Mouse (Mus musculus) fat pad, adult 2 months (tissue): ENCODE measurements at regions not wholly inside any gene's neighbourhood (a gene's known extent, or its start where the extent isn't known, plus 50 kb on each side); places are given as distances from the start of the nearest gene placed in this dataset.

ENCODE experiments used
- DNase-seq: peaks from one replicate; pipeline ENCODE4 v3.0.0-alpha.2; 2011; ENCODE audit warnings: low read depth, low spot score; ENCODE audit errors: extremely low read depth

DNA sequence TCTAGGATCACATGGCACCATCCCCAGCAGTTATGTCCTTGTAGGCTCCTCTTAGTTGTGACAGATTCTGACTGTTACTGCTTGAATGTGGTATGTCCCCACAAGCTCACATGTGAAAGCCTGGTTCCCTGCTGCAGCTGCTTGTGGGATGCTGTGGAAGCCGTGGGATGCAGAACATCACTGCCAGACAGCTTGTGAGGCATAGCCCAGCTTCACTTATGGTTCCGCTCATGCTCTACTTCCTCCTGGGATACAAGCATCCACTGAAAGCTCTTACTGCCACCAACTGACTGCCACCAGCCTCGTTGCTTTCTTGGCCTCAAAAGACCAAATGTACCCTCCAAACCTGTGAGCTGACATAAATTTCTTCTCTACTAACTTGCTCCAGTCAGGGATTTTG is 167.7 kb upstream of the Ccdc122 start:
- no peak for DNase-seq

DNA sequence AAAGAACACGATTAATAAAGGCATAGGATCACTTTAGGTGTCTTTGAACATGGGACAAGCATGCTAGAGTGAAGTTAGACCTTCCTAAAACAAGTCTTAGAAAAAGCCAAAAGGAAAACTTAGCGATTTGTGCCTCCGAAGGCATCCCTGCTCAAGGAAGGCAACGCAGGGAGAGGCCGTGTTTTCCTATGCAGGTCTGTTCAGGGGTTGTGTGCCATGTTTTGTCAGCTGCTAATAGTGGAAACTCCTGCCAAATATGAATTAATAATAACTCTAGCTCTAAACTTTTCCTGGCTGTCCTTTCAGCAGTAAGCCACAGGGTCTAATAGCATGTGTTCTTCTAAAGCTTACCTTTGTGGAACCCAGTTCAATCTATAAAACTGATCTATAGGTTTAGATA is 168.4 kb upstream of the Ccdc122 start:
- no peak for DNase-seq

DNA sequence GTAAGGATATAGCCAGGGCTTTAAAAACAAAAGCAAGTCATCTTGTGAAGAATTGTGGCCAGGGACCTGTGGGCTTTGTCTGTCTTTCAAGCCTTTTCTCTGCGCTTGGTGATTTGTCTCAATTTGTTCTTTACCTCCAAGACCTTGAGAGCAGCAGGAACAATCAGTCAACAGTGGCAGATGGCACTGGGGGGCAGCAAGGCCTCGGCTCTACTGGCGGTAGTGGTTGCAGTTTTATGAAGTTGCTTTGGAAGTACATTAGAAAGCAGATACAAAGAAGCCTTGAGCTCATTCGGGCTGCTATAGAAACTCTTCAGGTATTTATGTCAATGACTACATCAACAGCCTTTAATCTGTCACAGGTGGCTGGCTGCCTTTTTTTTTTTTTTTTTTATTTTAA is 171.9 kb upstream of the Ccdc122 start:
- no peak for DNase-seq

DNA sequence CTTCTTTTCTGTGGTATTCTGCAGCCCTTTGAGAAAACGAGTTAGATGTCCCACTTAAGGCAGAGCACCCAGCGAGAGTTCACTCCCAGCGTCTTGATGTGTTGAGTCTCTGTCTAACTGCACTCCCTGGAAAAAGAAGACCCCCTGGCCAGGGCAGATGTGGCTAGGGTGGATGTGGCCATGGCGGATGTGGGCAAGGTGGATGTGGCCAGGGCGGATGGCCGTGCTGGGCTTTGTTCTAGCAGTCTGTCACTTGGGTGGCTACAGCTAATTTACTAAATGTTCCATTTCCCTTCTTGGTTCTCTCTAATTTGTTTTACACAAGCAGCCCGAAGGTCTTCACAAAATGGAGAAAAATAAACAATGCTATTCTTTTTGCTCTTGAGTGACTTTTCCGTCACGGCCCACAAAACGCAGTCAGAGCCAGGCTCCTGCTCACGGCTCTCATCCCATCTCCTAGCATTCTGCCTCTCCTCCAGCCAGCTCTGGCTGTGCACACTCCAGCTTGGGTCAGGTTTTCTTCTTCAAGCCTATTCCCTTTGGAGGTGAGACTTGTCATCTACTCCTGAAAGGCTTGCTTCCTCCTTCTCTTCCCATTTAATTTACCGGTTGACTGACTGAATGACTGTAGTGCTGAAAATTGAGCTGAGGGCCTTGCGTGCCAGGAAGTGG is 173.4 kb upstream of the Ccdc122 start:
- no peak for DNase-seq

DNA sequence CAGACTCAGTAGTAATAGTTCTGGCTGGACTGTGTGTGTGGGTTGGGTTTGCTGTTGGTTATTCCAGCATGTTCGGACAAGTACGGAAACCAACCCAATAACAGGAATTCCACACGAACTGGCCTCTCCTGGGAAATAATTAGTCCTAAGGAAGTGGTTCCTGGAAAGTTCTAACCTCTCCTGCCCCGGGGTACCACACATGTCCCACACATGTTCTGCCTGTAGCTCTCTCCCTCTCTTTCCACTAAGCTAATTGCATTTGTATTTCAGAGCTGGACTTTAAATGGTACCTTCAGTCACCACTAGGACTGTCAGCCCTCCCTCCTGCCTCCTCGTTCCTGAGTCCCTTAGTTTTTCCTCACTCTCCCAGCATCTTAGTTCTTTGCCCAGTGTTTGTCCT is 178.2 kb upstream of the Ccdc122 start:
- DNase-seq = peak; percentile 13

DNA sequence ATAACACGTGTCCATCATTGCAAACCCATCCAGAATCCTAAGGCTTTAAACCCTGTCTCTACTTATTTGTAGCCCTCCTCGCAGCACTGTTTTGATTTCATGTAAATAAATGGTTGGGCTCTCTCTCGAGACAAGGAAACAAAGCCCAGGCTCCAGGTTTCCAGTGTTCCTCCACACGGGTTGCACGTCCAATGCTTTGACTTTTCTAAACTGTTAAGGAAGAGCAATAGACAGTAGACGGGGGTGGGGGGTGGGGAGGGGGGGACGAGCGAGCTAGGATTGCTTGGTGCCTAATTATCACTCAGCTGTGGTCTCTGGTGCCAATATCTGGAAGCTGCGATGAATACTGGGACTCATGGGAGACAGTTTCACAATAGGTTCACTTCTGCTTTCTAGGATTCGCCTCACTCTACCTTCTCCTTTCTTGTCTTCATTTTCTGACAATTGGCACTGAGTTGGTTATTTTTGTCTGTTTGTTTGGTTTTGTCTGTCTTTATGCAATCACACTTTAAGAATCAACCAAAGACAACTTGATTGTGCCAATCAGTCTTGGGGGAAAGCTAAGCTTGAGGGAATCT is 179.3 kb upstream of the Ccdc122 start:
- DNase-seq = no peak

DNA sequence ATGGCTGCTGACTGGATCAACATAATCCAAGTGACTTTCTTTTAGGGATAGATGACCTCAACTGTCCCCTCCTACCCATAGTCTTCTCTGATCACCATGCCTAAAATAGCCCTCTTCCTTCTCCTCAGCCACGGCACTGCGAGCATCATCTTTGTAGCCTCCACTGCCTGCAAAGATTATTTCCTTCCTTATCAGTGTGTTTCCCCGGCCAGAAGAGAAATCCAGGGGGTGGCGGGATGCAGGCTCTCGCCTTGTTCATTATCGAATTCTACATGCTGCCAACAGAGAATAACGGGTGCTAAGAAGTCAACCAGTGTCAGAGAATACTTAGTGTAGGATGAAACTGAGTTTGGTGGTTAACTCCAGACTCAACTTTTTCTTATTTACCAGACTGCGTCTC is 180.0 kb upstream of the Ccdc122 start:
- no peak for DNase-seq

DNA sequence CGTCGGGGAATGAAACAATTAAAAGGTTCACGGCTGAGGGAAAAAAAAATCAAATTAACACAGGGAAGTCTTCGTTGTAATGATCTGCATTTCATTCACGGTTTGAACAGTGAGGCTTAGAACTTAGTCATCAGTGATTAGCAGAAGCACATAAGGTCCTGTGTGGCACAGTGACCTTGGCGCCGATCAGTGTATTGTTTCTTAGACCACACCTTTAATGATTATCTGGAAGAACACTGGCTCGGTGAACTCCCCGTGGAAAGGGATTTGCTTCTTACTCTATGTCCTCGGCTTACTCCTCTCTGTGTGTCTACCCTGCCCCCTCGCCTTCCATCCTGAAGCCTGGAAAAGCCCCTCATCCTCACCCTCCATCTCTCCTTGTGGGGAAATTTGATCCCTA is 181.6 kb upstream of the Ccdc122 start:
- no peak for DNase-seq

DNA sequence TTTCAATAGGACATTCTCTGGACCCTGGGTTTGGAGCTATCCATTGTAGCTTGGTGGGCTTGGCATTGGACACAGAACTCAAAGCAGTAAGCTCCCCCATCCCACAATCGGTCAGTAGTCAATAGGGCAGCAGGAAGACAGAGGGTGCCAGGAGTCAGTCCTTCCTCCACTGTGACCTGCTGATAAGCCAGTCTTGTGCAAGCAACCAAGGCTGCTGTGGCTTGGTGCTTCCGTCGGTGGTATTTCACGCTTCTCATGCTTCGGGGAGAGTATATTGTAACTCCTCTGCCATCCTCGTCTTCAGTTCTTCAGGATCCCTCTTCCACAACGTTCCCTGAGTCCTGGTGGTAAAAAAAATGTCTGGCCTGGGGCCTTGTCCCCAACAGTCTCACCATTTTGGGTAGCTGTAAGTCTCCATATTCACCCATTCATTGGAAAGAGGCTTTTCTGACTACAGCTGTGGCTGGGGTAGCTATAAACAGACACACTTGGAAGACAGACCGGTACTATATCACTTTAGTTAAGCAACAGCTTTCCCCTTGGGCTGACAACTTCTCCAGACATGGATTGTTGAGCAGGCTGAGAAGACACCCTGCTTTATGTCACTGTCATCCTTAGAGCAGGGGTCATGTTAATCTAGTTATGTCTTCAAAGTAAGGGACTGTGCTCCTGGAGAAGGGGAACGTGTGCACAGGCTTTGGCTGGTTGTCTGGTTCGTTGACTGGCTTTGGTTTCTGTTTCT is 184.9 kb upstream of the Ccdc122 start:
- DNase-seq = no peak

DNA sequence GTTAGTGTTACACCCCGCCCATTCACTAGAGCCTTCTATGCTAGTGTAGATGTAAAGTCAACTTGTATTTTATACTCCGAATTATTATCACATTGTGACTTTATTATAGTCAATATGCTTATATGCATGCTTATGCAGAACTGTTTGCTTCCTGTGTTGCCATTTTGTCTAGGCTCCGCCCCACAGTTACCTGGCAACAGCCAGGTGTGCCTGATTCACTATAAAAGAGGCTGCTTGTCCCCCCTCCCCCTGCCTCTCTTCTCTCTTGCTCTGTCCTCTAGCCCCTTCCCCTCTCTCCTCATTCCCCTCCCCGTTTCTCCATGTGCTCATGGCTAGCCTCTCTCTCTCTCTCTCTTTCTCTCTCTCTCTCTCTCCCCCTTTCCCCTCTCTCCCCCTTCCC is 185.9 kb upstream of the Ccdc122 start:
- no peak for DNase-seq

DNA sequence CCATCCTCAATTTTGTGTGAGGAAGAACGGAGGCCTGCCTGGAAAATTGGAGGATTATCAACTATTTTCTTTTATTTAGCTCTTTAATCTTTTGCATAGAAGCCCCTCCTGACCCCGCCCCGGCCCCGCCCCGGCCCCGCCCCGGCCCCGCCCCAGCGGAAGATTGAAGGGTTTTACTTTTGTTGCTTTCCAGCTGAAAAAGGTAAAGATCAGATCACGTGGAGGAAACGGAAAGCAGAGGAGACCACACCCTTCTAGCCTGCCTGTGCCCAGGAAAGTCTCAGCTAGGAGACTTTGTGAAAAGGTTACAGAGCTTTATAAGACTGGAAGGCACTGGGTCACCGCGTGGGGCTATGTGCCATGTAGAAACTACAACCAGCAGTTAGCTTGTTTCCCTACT is 186.5 kb upstream of the Ccdc122 start:
- no peak for DNase-seq

DNA sequence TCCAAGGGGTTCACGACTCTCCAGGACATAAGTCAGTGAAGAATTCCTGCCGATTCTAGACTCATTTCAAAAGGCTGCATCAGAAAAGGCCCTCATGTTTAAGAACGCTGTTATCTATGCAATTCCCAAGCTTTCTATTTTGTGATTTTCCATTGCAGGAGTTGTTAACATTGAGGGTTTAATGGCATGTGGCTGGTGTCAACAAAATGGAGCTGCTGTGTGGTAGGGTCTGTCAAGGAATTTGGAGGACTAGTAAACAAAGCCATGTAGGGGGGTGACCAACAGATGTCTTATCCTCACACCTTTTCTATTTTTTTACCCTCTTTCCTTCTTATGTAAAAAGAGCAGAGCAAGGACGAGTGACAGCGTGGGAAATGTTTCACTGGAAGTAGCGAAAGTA is 186.9 kb upstream of the Ccdc122 start:
- no peak for DNase-seq

DNA sequence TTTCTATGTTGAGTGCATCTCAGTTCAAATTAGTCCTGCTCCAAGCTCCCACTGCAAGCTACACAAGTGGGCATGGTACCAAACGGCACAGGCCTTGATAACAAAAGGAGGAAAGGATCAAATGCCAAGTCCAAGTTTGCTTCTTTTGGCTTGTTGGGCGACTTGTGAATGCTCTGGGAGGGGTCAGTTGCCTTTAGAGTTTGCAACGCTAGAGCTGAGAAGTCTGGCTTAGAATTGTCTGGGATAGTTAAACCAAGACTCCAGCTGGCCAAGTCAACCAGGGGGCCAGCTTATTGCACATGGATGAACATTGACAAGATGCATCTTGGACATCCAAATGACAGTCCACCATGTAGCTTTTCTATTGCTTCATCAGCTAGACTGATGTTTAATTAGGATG is 187.5 kb upstream of the Ccdc122 start:
- DNase-seq = no peak

DNA sequence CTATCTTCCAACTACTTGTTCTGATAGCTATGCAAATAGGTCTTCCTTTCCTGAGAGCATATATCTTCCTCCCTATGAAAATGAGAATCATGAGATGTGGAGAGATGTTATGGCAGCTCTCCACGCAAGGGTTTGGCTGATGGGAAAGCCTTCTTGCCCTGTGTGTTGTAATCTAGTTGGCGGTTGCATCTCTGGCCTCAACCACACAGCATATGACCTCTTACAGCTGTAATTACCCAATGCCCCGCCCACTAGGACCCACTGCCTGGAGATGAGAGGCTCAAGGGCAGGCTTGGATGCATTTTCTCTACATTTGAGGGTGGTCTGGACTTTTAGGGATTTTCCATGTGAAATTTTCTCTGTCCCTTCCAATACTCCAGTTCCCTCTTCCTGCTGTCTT is 190.9 kb upstream of the Ccdc122 start:
- DNase-seq = no peak

DNA sequence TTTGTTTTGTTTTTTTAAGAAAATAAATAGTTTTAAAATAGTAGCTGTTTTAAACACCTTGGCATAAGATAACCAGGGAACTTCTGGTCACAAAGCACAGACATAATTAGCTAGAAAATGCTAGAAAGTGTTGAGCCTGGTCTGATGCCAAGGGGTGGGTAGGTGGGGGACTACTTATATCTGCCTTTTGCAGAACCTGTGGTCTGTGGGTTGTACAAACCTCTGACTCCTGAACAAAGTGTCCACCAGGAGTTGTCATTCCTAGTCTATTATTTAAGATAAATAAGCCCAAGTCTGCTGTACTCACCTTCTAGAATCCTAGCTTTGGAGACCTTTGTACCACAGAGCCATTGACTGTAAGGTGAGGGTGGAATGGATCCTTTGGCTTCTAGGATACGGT is 191.9 kb upstream of the Ccdc122 start:
- no peak for DNase-seq

DNA sequence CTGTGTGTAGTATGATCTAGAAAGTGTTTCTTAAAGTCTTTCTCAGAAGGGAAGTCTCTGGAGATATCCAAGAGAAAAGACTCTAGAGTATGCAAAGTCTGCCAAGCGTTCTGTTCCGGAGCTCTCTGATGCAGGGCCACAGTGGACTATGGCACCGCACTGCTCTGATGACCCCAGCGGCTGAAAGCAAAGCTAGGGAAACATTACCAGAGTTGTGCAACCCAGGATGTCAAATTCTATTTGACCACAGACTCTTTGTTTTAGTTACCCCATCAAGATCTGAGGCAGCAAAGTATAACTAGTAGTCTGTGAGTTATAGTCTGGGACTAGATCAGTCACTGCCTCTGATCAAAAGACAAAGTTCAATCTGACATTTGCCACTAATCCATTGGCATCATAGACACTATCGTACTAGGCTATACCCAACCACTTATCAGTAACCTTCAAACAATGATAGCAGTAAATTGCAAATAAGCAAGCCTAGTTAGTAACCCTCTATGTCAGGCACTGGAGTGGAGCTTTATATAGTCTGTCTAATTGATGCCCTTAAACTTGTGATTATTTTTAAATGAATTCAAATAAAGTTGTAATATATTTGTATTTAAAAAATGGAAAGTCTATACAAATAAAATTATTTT is 198.9 kb upstream of the Ccdc122 start:
- DNase-seq = no peak

DNA sequence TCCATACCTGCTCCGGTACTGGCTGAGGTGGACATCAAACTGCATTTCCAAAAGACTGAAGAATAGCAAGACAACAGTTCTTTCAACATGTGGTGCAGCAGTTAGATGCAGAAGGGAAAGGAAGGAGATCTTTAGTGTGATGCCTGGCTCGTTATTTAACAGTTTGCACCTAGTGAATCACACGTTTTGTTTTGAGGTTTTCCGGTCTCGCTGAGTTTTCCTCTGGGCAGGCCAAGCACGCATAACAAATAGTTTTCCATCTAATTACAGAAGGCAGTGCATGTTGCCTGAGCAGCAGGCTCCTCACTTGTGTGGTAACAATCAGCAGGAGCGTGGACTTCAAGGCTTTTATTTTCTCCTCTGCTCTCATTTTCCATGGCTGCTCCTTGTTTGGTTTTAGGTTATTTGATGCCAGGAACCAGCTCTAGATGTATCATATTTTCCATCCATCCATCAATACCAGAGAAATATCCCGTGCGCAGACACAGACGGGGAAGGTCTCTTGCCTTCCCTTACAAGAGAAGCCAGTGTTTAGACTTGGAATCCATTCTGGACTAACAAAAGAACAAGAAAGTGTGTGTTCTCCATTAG is 199.6 kb upstream of the Ccdc122 start:
- no peak for DNase-seq

DNA sequence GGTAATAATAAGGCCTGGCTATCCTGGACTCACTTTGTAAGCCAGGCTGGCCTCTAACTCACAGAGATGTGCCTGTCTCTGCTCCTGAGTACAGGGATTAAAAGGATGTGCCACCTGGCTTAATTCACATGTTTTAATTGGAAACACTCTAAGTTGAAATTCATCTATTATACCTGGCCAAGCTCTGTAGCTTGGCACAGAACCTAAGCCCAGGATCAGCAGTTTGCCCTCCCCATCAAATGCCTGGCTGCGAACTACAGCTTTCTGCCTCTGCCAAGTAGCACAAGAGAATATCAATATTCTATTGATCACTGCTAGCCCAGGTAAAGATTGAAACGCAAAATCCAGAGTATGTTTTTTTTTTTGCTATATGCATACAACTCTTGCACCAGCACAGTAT is 200.3 kb upstream of the Ccdc122 start:
- DNase-seq = no peak

DNA sequence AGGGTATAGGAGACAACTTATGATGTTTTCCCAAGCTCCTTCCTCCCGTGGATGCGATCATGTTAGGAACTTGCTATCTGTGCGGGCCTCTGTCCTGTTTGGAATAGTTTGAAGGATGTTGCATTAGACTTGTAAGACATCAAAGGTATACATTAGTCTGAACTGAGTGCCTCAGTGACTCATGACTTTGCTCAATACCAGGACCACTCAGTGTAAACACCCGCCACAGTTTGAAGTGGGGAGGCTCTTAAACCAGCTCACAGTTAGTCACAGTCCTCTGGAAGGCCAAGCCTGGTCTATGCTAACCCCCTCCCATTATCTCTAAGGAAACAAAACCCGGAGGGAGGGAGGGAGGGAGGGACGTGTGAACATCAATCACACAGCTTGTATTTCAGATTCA is 202.5 kb upstream of the Ccdc122 start:
- DNase-seq = no peak

DNA sequence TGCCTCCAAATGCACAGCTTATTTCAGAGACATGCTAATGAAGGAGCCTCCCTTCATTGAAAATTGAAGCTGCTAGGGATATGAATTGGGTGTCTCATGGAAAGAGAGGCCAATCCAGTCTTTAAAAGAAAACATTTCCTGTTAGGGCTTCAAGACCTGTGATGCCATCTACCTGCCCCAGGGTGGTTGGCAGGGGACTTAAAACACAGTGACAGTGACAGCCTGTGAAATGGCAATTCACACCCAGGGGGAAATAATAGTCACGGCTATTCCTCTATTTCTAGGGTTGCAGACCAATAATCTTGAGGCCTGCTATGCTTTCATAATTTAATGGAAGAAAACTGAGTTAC is 207.4 kb upstream of the Ccdc122 start:
- DNase-seq = no peak

DNA sequence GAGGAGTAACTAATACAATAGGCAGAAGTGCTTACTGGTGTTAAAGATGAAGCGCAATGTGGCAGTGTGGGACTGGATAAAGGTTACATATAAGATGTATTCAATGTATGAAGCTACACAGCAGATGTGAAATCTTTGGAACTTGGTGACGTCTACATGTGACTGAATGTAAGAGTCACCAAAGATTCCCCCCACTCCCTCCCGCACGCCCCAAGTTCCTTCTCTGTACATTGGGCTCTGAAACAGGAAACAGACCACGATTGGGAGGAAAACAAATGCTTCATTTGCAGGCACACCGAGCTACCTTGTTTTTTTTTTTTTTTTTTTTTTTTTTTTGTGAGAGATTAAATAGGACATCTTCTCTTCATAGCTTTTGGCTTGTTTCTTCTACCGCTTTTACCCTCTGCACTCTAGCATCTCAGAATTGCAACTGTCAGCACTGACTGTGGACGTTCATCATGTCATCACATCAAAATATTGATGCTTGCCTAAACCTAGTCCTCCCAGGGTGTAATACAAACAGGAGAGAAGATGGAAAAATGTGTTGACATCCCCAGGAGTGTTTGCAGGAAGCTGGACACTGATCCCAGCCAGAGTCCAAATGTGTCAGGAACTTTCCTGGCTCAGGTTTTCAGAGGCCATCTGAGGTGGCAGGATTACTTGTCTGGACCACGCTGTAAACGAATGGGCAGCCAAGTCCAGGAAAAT is 208.0 kb upstream of the Ccdc122 start:
- no peak for DNase-seq
